Mouse (Mus musculus) liver, adult 2 months (tissue): ENCODE measurements at regions not wholly inside any gene's neighbourhood (a gene's known extent, or its start where the extent isn't known, plus 50 kb on each side); places are given as distances from the start of the nearest gene placed in this dataset.
A peak's percentile ranks its signal among the peaks of the same experiment; 100 is the strongest.

ENCODE experiments used
- DNase-seq: peaks from one replicate; pipeline ENCODE4 v3.0.0-alpha.2; 2011; ENCODE audit warnings: low read depth, low spot score; ENCODE audit errors: extremely low read depth
- H3K27ac ChIP-seq: fragments of 200-500 bp; replicated peaks from 2 replicates; pipeline ENCODE4 v1.5.1; 2012; ENCODE audit warnings: low read depth, mild to moderate bottlenecking, control low read depth, inconsistent platforms, low read length; ENCODE audit not compliant: insufficient read depth
- H3K27me3 ChIP-seq: fragments of 200-500 bp; 2 replicates; pipeline ENCODE4 v1.6.1; 2012; ENCODE audit warnings: mild to moderate bottlenecking, moderate library complexity, low read length, inconsistent platforms; ENCODE audit not compliant: control insufficient read depth, insufficient read depth
- H3K36me3 ChIP-seq: fragments of 200-500 bp; 2 replicates; pipeline ENCODE4 v1.6.1; 2012; ENCODE audit warnings: low read length, inconsistent platforms; ENCODE audit not compliant: control insufficient read depth, insufficient read depth
- H3K4me1 ChIP-seq: fragments of 200-500 bp; 2 replicates; pipeline ENCODE4 v1.6.1; 2011; ENCODE audit warnings: low read length; ENCODE audit not compliant: control insufficient read depth, insufficient read depth
- H3K4me3 ChIP-seq: fragments of 200-500 bp; 2 replicates; pipeline ENCODE4 v1.5.1; 2011; ENCODE audit warnings: low read depth, mild to moderate bottlenecking, control low read depth, low read length, moderate library complexity; ENCODE audit not compliant: insufficient read depth
- H3K79me2 ChIP-seq: fragments of 200-500 bp; 2 replicates; pipeline ENCODE4 v1.6.1; 2012; ENCODE audit warnings: inconsistent platforms, mild to moderate bottlenecking, low read length, moderate library complexity; ENCODE audit not compliant: control insufficient read depth, insufficient read depth
- H3K9ac ChIP-seq: fragments of 200-500 bp; 2 replicates; pipeline ENCODE4 v1.6.1; 2012; ENCODE audit warnings: low read depth, mild to moderate bottlenecking, control low read depth, inconsistent platforms, low read length
- CTCF ChIP-seq: fragments of 200-500 bp; IDR thresholded peaks from 2 replicates; pipeline ENCODE4 v1.5.1; 2011; ENCODE audit warnings: low read depth, low read length, control low read depth
- POLR2A ChIP-seq: fragments of 200-500 bp; IDR thresholded peaks from 2 replicates; pipeline ENCODE4 v1.6.1; 2011; ENCODE audit warnings: low read length, control low read depth; ENCODE audit not compliant: insufficient read depth; ENCODE audit errors: extremely low read depth
- WGBS: fragments of 180-500 bp; shearing (Covaris S2); methylation state at CpG from one replicate; pipeline ENCODE4 v1.1.7; 2018; 5-methylcytosine and 5-hydroxymethylcytosine counted together

DNA sequence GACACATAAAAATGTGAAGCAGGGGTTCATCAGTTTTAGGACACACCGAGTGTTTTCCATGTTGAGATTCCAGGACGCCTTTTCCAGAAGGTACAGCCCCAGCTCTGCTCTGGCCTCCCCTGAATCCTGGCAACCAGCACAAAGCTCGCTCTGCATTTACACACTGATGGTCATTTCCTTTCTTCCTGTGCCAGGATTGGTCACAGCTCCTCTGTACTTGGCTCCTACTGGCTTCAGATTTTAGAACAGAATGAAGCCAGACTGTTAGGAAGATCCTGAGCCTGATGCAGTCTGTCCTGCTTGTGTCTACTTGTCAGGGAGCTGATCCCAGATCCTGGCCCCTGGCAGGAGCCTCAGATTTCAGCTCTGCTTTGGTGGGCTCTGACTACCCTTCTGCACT, 116.2 kb downstream of the Emx2 start:
- Histone ChIP-seq H3K36me3 (no peaks in the 10 kb centered on the region), H3K9ac (no peak overlapping the region), H3K4me3 (no peak overlapping the region), H3K4me1 (no peaks in the 10 kb centered on the region), H3K27ac (no peak overlapping the region), H3K79me2 (no peaks in the 10 kb centered on the region), H3K27me3 (no peaks in the 10 kb centered on the region)
- TF ChIP-seq POLR2A (no peak), CTCF (no peak)
- 67% methylated on average over 3 of the region's 3 CpGs for WGBS
- no peak for DNase-seq

DNA sequence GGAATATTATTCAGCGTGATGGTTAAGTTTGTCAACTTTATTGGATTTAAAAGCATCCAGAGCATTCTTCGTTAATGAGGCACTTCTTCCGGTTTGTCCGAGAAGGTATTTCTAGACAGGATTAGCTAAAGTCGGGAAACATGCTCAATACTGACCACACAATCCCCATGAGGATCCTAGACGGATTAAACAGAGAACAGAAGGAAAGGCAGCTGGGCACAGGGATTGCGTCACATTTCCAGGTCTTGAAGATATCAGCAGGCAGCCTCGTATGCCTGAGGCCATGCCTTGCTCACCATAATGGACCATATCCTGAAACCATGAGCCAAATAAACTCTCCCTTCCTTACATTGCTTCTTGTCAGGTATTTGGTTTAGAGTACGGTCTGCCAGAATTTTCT, 119.7 kb downstream of the Emx2 start:
- no peaks in the 10 kb centered on the region for H3K27me3 ChIP-seq
- H3K9ac ChIP-seq: no peak overlapping the region
- H3K36me3 ChIP-seq: no peaks in the 10 kb centered on the region
- H3K79me2 ChIP-seq: no peaks in the 10 kb centered on the region
- H3K4me3 ChIP-seq: no peak overlapping the region
- H3K27ac ChIP-seq: no peak overlapping the region
- H3K4me1 ChIP-seq: no peaks in the 10 kb centered on the region
- WGBS: 80% methylated on average over 9 of the region's 9 CpGs
- no peak for DNase-seq
- TF ChIP-seq CTCF: no peak

DNA sequence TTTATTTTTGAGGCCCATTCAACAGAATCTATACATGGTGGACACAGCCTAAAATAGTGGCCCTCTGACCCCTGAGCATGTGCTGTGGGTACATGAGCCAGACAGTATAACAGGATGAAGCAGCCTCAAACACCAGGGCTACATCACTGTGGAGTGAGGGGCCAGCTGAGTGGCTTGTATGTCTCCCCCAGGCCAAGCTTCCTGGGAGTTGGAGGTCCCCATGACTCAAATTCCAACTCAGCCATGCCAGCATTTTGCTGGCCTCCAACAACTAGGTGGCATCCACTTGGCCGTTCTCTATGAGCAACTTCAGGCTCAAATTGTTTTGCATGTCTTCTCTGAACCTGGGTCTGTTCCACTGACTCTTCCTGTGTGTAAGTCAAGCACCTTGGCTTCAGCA, 121.5 kb downstream of the Emx2 start:
- H3K27ac ChIP-seq: no peak overlapping the region
- H3K36me3 ChIP-seq: no peaks in the 10 kb centered on the region
- WGBS: 68% methylated on average over 1 of the region's 1 CpGs
- no peak overlapping the region for H3K4me3 ChIP-seq
- H3K27me3 ChIP-seq: no peaks in the 10 kb centered on the region
- DNase-seq: no peak
- H3K9ac ChIP-seq: no peak overlapping the region
- no peaks in the 10 kb centered on the region for H3K4me1 ChIP-seq
- H3K79me2 ChIP-seq: no peaks in the 10 kb centered on the region
- no peak for TF ChIP-seq POLR2A
- TF ChIP-seq CTCF: no peak

DNA sequence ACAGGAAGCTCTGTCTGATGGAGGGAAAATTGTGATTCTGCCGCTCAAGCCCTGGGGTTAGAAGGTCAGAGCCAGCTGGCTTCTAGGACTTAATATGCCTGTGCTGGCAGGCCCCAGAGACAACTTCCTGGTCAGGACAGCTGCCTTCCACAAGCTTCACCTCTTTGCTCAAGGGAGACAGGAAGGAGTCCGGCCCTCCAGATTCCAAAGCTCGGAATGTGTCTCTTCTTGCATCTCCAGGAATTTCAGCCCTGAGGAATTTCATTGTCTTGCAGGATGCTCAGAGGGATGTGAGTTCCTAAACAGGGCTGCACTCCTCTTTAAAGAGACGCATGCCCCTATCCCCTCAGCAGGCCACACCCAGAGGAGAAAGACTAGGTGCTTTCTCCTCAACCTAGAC, 127.7 kb downstream of the Emx2 start:
- Histone ChIP-seq H3K9ac (no peak overlapping the region), H3K79me2 (no peaks in the 10 kb centered on the region), H3K27me3 (no peaks in the 10 kb centered on the region), H3K4me3 (no peak overlapping the region), H3K4me1 (peaks cover 3% of the 10 kb centered on the region; the same call in 1 of the 2 replicates), H3K36me3 (no peaks in the 10 kb centered on the region), H3K27ac (no peak overlapping the region)
- TF ChIP-seq CTCF: no peak
- TF ChIP-seq POLR2A: no peak
- 37% methylated on average over 4 of the region's 4 CpGs for WGBS
- DNase-seq: no peak

DNA sequence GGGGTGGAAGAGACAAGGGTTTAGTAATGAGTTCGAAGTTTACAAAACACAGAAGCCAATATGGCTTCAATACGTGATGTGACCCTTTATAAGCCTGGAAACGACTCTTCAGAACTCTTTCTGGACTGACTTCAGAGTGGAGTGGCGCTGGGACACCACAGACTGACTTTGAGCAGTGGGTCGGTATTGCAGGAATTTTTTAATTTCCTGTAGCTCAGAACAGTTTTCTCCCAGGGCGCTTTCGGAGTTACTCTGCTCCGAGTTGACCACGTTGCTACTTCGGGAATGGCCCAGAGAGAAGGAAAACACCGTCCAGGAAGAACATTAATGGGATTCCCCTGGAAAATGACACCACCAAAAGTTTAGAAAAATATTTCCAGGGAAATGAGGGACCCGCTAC, 129.1 kb downstream of the Emx2 start:
- Histone ChIP-seq H3K27ac (no peak overlapping the region), H3K9ac (no peak overlapping the region), H3K79me2 (no peaks in the 10 kb centered on the region), H3K4me1 (peaks cover 3% of the 10 kb centered on the region; the same call in 1 of the 2 replicates), H3K36me3 (no peaks in the 10 kb centered on the region), H3K4me3 (no peak overlapping the region), H3K27me3 (no peaks in the 10 kb centered on the region)
- WGBS: 82% methylated on average over 12 of the region's 12 CpGs
- TF ChIP-seq CTCF: no peak
- no peak for TF ChIP-seq POLR2A
- no peak for DNase-seq

DNA sequence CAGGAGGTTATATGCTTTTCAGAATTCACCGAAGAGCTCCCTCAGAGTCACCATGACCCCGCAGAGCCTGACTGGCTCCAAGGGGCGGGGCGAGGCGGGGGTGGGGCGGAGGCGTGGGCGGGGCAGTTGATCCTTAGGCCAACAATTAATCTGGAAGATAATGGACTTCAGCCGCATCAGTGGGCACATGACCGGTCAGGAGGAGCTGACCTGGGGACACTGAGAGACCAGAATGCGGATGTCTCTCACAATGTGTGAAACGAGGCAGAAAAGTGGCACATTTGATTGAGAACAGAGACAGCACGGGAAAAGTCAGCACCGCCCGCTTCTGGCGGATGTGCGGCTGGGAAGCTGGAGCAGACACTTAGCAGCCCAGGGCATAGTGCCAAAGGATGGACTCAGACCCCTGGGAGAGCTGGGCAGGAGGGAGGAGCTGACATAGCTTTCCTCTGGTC, 129.9 kb downstream of the Emx2 start:
- TF ChIP-seq POLR2A: no peak
- Histone ChIP-seq H3K27ac (no peak overlapping the region), H3K36me3 (no peaks in the 10 kb centered on the region), H3K27me3 (no peaks in the 10 kb centered on the region), H3K4me1 (peaks cover 3% of the 10 kb centered on the region; the same call in 1 of the 2 replicates), H3K4me3 (no peak overlapping the region), H3K9ac (no peak overlapping the region), H3K79me2 (no peaks in the 10 kb centered on the region)
- peak; percentile 19 for DNase-seq
- 8% methylated on average over 17 of the region's 17 CpGs for WGBS
